Mouse (Mus musculus): ENCODE measurements at regions not wholly inside any gene's neighbourhood (a gene's known extent, or its start where the extent isn't known, plus 50 kb on each side); places are given as distances from the start of the nearest gene placed in this dataset.

DNA sequence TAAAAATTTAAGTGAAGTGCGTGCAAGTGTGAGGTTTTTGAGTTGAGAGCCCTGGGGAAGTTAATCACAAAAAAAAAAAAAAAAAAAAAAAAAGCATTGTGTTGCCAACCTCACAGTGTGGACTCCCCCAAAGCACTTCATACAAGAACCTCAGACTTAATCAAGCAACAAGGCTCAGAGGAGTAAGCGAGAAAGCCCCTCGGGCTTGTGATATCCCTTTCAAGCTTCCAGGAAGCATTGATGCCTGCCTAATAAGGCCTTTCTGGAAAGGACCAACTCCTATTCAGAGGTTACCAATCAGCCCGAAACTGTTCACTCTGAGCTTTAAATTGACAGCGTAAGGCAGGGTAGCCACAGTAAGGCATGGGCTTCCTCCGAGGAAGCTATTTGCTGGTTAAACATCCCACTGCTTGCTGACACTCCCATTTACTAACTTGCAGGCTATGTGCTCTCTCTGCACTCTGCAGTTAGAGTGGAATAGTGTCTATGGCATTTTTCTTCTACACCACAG is 411.6 kb downstream of the Gbe1 start:
- no peak overlapping the region for H3K4me2 ChIP-seq (replicated peaks; ENCODE audit: low read depth, low read length)
- TF ChIP-seq CTCF (IDR thresholded peaks at IDR 0.05): no peak
- no peak for TF ChIP-seq EP300 (IDR thresholded peaks at IDR 0.05)
- H3K27ac ChIP-seq (ENCODE audit: low read length): no peak overlapping the region
- no peaks in the 10 kb centered on the region for H3K4me1 ChIP-seq (ENCODE audit: insufficient read depth, low read depth, low read length)
- H3K4me3 ChIP-seq (ENCODE audit: low read depth, low read length): no peak overlapping the region
- no peak for DNase-seq (ENCODE audit: low spot score)
- no peaks in the 10 kb centered on the region for H3K27me3 ChIP-seq (replicated peaks; ENCODE audit: insufficient read depth, low read length)
- ATAC-seq: no peak
- no peaks in the 10 kb centered on the region for H3K36me3 ChIP-seq (ENCODE audit: insufficient read depth, low read length)
- no peak overlapping the region for H3K9ac ChIP-seq (replicated peaks; ENCODE audit: low read depth)
- H3K9me3 ChIP-seq (ENCODE audit: low read length): no peaks in the 10 kb centered on the region
- WGBS: 33% methylated on average over 6 of the region's 6 CpGs

DNA sequence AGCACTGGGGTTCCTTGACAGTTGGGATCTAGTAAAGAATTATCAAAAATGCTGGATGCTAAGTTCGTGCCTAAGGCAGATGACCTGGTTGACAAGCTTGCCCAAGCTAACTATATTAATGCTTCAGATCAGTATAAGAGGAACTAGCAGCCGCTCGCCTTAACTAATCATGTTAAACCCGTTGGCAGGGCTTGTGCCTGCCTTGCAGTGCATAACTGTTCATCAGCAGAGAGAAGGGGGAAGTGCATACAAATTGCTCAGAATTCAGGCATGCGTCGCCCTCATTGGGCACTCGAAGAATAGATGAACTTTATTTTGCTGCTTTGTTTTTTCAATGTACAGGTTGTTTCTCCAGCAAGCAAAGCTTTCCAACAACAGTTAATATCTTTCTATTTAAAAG is 419.3 kb downstream of the Gbe1 start:
- no peaks in the 10 kb centered on the region for H3K36me3 ChIP-seq (ENCODE audit: insufficient read depth, low read length)
- TF ChIP-seq CTCF (IDR thresholded peaks at IDR 0.05): no peak
- TF ChIP-seq EP300 (IDR thresholded peaks at IDR 0.05): no peak
- H3K27ac ChIP-seq (ENCODE audit: low read length): no peak overlapping the region
- ATAC-seq (no peak), DNase-seq (ENCODE audit: low spot score) (no peak)
- H3K9me3 ChIP-seq (ENCODE audit: low read length): no peaks in the 10 kb centered on the region
- H3K27me3 ChIP-seq (replicated peaks; ENCODE audit: insufficient read depth, low read length): no peaks in the 10 kb centered on the region
- H3K4me3 ChIP-seq (ENCODE audit: low read depth, low read length): no peak overlapping the region
- H3K4me1 ChIP-seq (ENCODE audit: insufficient read depth, low read depth, low read length): no peaks in the 10 kb centered on the region
- H3K4me2 ChIP-seq (replicated peaks; ENCODE audit: low read depth, low read length): no peak overlapping the region
- 80% methylated on average over 7 of the region's 7 CpGs for WGBS
- H3K9ac ChIP-seq (replicated peaks; ENCODE audit: low read depth): no peak overlapping the region

DNA sequence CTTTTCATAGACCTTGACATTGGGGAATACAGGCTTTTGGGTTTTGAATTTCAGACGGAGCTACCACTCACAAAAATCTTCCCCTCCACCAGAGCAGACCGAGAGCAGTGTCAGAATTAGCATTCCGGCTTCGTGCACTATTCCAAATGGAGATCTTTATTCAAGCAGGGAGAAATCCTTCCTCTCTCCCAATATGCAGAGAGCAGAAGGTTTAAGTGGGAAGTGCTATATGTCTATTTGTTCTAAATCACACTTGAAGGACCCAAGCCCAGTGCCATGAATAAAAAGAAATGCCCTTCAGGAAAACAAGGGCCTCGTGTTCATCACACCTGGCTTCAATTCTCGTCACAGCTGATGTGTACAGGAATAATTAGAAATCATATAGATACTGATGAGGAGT is 426.3 kb downstream of the Gbe1 start:
- Histone ChIP-seq H3K4me3 (ENCODE audit: low read depth, low read length) (no peak overlapping the region), H3K9me3 (ENCODE audit: low read length) (no peaks in the 10 kb centered on the region), H3K9ac (replicated peaks; ENCODE audit: low read depth) (no peak overlapping the region), H3K36me3 (ENCODE audit: insufficient read depth, low read length) (no peaks in the 10 kb centered on the region), H3K27ac (ENCODE audit: low read length) (no peak overlapping the region), H3K4me2 (replicated peaks; ENCODE audit: low read depth, low read length) (no peak overlapping the region), H3K27me3 (replicated peaks; ENCODE audit: insufficient read depth, low read length) (no peaks in the 10 kb centered on the region), H3K4me1 (ENCODE audit: insufficient read depth, low read depth, low read length) (no peaks in the 10 kb centered on the region)
- no peak for ATAC-seq
- TF ChIP-seq CTCF (IDR thresholded peaks at IDR 0.05) (no peak), EP300 (IDR thresholded peaks at IDR 0.05) (no peak)
- DNase-seq (ENCODE audit: low spot score): no peak
- WGBS: 65% methylated on average over 6 of the region's 6 CpGs

DNA sequence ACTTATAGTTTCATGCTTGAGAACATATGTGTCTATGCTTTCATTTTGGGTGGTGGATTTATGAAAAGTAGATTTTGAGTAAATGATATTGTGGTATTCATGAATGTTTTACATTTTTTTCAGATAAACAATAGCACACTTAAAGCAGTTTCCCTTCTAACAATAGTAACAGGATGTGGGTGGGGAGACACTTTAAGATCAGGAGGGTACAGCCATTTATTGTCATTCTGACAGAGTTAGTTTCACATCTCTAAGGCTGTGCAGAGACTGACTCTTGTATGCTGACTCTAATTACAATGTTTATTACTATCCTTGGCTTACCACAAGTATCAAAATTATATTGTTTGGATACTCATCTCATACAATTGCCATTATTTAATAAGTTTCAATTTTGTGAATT is 440.5 kb downstream of the Gbe1 start:
- H3K4me3 ChIP-seq (ENCODE audit: low read depth, low read length): no peak overlapping the region

DNA sequence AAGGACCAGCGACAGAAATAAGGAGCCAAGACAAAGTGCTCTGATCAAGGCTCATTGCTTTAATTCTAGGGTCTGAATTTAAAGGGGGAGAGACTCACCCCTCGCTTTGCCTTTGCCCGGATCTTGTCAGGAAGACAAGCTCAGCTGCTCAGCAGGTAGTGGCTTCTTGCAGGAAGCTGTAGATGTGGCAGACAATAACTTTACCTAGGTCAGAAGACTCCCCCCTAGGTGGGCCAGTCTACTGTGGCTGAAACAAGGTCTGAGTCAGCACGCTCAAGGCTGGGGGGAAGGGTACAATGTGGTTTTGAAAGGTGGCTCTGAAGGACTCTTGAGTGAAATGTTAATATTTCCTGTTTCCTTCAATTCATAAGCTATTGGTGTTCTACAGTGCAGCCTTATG is 484.3 kb downstream of the Gbe1 start:
- 77% methylated on average over 4 of the region's 4 CpGs for WGBS
- H3K4me3 ChIP-seq (ENCODE audit: low read depth, low read length): no peak overlapping the region
- DNase-seq (ENCODE audit: low spot score) (no peak), ATAC-seq (no peak)
- H3K4me1 ChIP-seq (ENCODE audit: insufficient read depth, low read depth, low read length): no peaks in the 10 kb centered on the region
- no peak overlapping the region for H3K9ac ChIP-seq (replicated peaks; ENCODE audit: low read depth)
- H3K27ac ChIP-seq (ENCODE audit: low read length): no peak overlapping the region
- TF ChIP-seq CTCF (IDR thresholded peaks at IDR 0.05): no peak
- TF ChIP-seq EP300 (IDR thresholded peaks at IDR 0.05): no peak
- no peaks in the 10 kb centered on the region for H3K27me3 ChIP-seq (replicated peaks; ENCODE audit: insufficient read depth, low read length)
- no peaks in the 10 kb centered on the region for H3K9me3 ChIP-seq (ENCODE audit: low read length)
- no peaks in the 10 kb centered on the region for H3K36me3 ChIP-seq (ENCODE audit: insufficient read depth, low read length)
- no peak overlapping the region for H3K4me2 ChIP-seq (replicated peaks; ENCODE audit: low read depth, low read length)

More for the DNA sequence above, 440.5 kb downstream of the Gbe1 start:
- Histone ChIP-seq H3K9ac (replicated peaks; ENCODE audit: low read depth) (no peak overlapping the region), H3K4me2 (replicated peaks; ENCODE audit: low read depth, low read length) (no peak overlapping the region), H3K4me1 (ENCODE audit: insufficient read depth, low read depth, low read length) (no peaks in the 10 kb centered on the region), H3K27ac (ENCODE audit: low read length) (no peak overlapping the region), H3K27me3 (replicated peaks; ENCODE audit: insufficient read depth, low read length) (no peaks in the 10 kb centered on the region), H3K36me3 (ENCODE audit: insufficient read depth, low read length) (no peaks in the 10 kb centered on the region), H3K9me3 (ENCODE audit: low read length) (no peaks in the 10 kb centered on the region)
- no peak for DNase-seq (ENCODE audit: low spot score)
- ATAC-seq: no peak
- TF ChIP-seq EP300 (IDR thresholded peaks at IDR 0.05) (no peak), CTCF (IDR thresholded peaks at IDR 0.05) (no peak)

DNA sequence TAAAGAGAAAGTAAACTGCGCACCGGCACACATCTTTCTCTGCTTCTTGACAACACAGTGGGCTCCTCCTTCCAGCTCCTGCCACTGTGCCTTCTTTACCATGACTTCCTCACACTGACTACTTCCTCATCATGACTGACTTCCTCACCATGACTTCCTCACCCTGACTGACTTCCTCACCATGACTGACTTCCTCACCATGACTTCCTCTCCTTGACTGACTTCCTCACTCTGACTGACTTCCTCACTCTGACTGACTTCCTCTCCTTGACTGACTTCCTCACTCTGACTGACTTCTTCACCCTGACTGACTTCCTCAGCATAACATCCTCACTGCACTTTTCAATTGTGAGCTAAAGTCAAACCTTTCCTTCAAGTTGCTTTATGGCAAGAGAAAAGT is 489.8 kb downstream of the Gbe1 start:
- Histone ChIP-seq H3K27ac (ENCODE audit: low read length) (no peak overlapping the region), H3K36me3 (ENCODE audit: insufficient read depth, low read length) (no peaks in the 10 kb centered on the region), H3K4me3 (ENCODE audit: low read depth, low read length) (no peak overlapping the region), H3K4me1 (ENCODE audit: insufficient read depth, low read depth, low read length) (no peaks in the 10 kb centered on the region), H3K9ac (replicated peaks; ENCODE audit: low read depth) (no peak overlapping the region), H3K4me2 (replicated peaks; ENCODE audit: low read depth, low read length) (no peak overlapping the region), H3K9me3 (ENCODE audit: low read length) (no peaks in the 10 kb centered on the region), H3K27me3 (replicated peaks; ENCODE audit: insufficient read depth, low read length) (no peaks in the 10 kb centered on the region)
- ATAC-seq (no peak), DNase-seq (ENCODE audit: low spot score) (no peak)
- WGBS: 86% methylated on average over 2 of the region's 2 CpGs
- TF ChIP-seq CTCF (IDR thresholded peaks at IDR 0.05) (no peak), EP300 (IDR thresholded peaks at IDR 0.05) (no peak)

DNA sequence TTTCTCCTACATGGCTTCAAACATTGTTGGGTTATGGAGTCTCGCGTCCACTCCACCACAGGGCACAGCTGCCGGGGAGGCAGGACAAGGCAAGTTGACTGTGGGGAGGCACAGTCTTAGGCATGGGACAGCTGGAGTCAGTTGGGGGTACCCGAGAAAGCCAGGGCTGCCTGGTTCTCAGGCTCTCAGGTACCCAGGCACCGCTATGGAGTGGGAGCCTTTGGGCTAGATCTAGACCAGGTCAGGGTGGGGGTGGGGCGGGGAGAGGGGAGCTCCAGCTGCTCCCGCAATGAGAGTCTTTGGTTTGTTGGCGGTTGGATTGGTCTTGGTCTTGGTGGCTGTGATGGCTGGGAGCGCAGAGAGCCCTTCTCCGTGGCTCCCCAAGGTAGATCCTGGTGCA is 512.2 kb downstream of the Gbe1 start:
- Histone ChIP-seq H3K4me3 (ENCODE audit: low read depth, low read length) (no peak overlapping the region), H3K4me1 (ENCODE audit: insufficient read depth, low read depth, low read length) (no peaks in the 10 kb centered on the region), H3K9ac (replicated peaks; ENCODE audit: low read depth) (no peak overlapping the region), H3K27me3 (replicated peaks; ENCODE audit: insufficient read depth, low read length) (no peaks in the 10 kb centered on the region), H3K9me3 (ENCODE audit: low read length) (no peaks in the 10 kb centered on the region), H3K4me2 (replicated peaks; ENCODE audit: low read depth, low read length) (no peak overlapping the region), H3K36me3 (ENCODE audit: insufficient read depth, low read length) (no peaks in the 10 kb centered on the region), H3K27ac (ENCODE audit: low read length) (no peak overlapping the region)
- ATAC-seq (no peak), DNase-seq (ENCODE audit: low spot score) (no peak)
- WGBS: 87% methylated on average over 10 of the region's 10 CpGs
- TF ChIP-seq CTCF (IDR thresholded peaks at IDR 0.05) (no peak), EP300 (IDR thresholded peaks at IDR 0.05) (no peak)
